Mouse (Mus musculus) embryonic fibroblast, embryonic 13.5 days (primary cell): ENCODE results near the gene C3. TPM values are rescaled to one million over a fixed set of nuclear protein-coding genes. Genes with fewer than 3 reads are reported as not detected.

Source experiments
- H3K27ac ChIP-seq: 2 replicates; pipeline ENCODE4 v1.5.1; 2012; ENCODE audit warnings: low read length, control low read depth, inconsistent platforms; ENCODE audit not compliant: insufficient read depth
- H3K4me1 ChIP-seq: 2 replicates; pipeline ENCODE4 v1.6.1; 2011; ENCODE audit warnings: low read length; ENCODE audit not compliant: control insufficient read depth, insufficient read depth
- H3K4me3 ChIP-seq: 2 replicates; pipeline ENCODE4 v1.5.1; 2011; ENCODE audit warnings: mild to moderate bottlenecking, control low read depth, low read length; ENCODE audit not compliant: insufficient read depth
- CTCF ChIP-seq: IDR thresholded peaks from 2 replicates; pipeline ENCODE4 v1.5.1; 2011; ENCODE audit warnings: mild to moderate bottlenecking, control low read depth, low read length, moderate library complexity, borderline replicate concordance; ENCODE audit not compliant: insufficient read depth
- POLR2A ChIP-seq: IDR thresholded peaks from 2 replicates; pipeline ENCODE4 v1.6.1; 2011; ENCODE audit warnings: low read depth, mild to moderate bottlenecking, control low read depth, low read length, moderate library complexity
- polyA plus RNA-seq: library from polyadenylated mRNA; stranded (reverse); fragments of >200 nt; gene quantifications from 2 replicates; pipeline ENCODE4 v1.2.4, GENCODE M21; 2011; ENCODE audit warnings: low read depth; ENCODE audit not compliant: missing spikeins, insufficient read length

The C3 gene
- polyA plus RNA-seq, 1 experiment, result 3.9 TPM

GRCm38 (mm10) chr17:57264164-57264563 lies 36.2 kb upstream of the C3 start:
- H3K4me1 ChIP-seq, result no peaks in the 10 kb centered on the region
- TF ChIP-seq CTCF (no peak), POLR2A (no peak)
- no peak overlapping the region for H3K4me3 ChIP-seq
- H3K27ac ChIP-seq, result no peak overlapping the region

- TF ChIP-seq POLR2A (no peak), CTCF (no peak)
Measured at GRCm38 (mm10) chr17:57262901-57263550, 35.1 kb upstream of the C3 start.

GRCm38 (mm10) chr17:57261796-57262195 lies 33.9 kb upstream of the C3 start:
- Histone ChIP-seq H3K27ac (no peak overlapping the region), H3K4me1 (no peaks in the 10 kb centered on the region), H3K4me3 (no peak overlapping the region)
- TF ChIP-seq CTCF, result no peak
- TF ChIP-seq POLR2A, result no peak

More at GRCm38 (mm10) chr17:57262901-57263550, 35.1 kb upstream of the C3 start:
- Histone ChIP-seq H3K27ac (no peak overlapping the region), H3K4me3 (no peak overlapping the region), H3K4me1 (no peaks in the 10 kb centered on the region)

GRCm38 (mm10) chr17:57261286-57261685 lies 33.4 kb upstream of the C3 start:
- no peak for TF ChIP-seq CTCF
- TF ChIP-seq POLR2A, result no peak
- no peak overlapping the region for H3K27ac ChIP-seq
- no peak overlapping the region for H3K4me3 ChIP-seq
- H3K4me1 ChIP-seq, result no peaks in the 10 kb centered on the region

- H3K27ac ChIP-seq, result no peak overlapping the region
- TF ChIP-seq CTCF, result no peak
- TF ChIP-seq POLR2A, result no peak
- no peak overlapping the region for H3K4me3 ChIP-seq
- H3K4me1 ChIP-seq, result no peaks in the 10 kb centered on the region
Measured at GRCm38 (mm10) chr17:57260351-57260750, 32.4 kb upstream of the C3 start.

GRCm38 (mm10) chr17:57259742-57260141 lies 31.8 kb upstream of the C3 start:
- H3K4me1 ChIP-seq, result no peaks in the 10 kb centered on the region
- TF ChIP-seq CTCF (no peak), POLR2A (no peak)
- H3K27ac ChIP-seq, result no peak overlapping the region
- no peak overlapping the region for H3K4me3 ChIP-seq

GRCm38 (mm10) chr17:57258191-57258590 lies 30.3 kb upstream of the C3 start:
- H3K27ac ChIP-seq, result no peak overlapping the region
- H3K4me1 ChIP-seq, result no peaks in the 10 kb centered on the region
- TF ChIP-seq POLR2A, result no peak
- TF ChIP-seq CTCF, result no peak
- no peak overlapping the region for H3K4me3 ChIP-seq

- Histone ChIP-seq H3K4me1 (peaks cover 2% of the 10 kb centered on the region; the same call in 1 of the 2 replicates), H3K4me3 (no peak overlapping the region), H3K27ac (no peak overlapping the region)
- no peak for TF ChIP-seq POLR2A
- no peak for TF ChIP-seq CTCF
Measured at GRCm38 (mm10) chr17:57256921-57257485, 29.1 kb upstream of the C3 start.

GRCm38 (mm10) chr17:57255354-57255753 lies 27.4 kb upstream of the C3 start:
- no peak overlapping the region for H3K4me3 ChIP-seq
- TF ChIP-seq POLR2A (no peak), CTCF (no peak)
- H3K27ac ChIP-seq, result no peak overlapping the region
- H3K4me1 ChIP-seq, result peaks cover 2% of the 10 kb centered on the region; the same call in 1 of the 2 replicates

- TF ChIP-seq POLR2A, result no peak
- no peak for TF ChIP-seq CTCF
Measured at GRCm38 (mm10) chr17:57253306-57253705, 25.4 kb upstream of the C3 start.

More at GRCm38 (mm10) chr17:57253306-57253705, 25.4 kb upstream of the C3 start:
- peaks cover 5% of the 10 kb centered on the region; the same call in 1 of the 2 replicates for H3K4me1 ChIP-seq
- H3K4me3 ChIP-seq, result no peak overlapping the region
- no peak overlapping the region for H3K27ac ChIP-seq
